Mouse (Mus musculus): ENCODE data around the gene Nkain1.

- TF ChIP-seq CTCF (IDR thresholded peaks at IDR 0.05; ENCODE audit: borderline replicate concordance, insufficient read depth, low read depth, low read length): no peak
- TF ChIP-seq POLR2A (IDR thresholded peaks at IDR 0.05; ENCODE audit: borderline replicate concordance, insufficient read depth, low read length): no peak
Measured at GRCm38 (mm10) chr4:130556992-130557391, 17.0 kb downstream of the Nkain1 start.
